Mouse (Mus musculus) lung, adult 2 months (tissue): ENCODE results near the gene Shroom3.

Source experiments
- CTCF ChIP-seq: fragments of 200-500 bp; IDR thresholded peaks from 2 replicates; pipeline ENCODE4 v1.5.1; 2011; ENCODE audit warnings: mild to moderate bottlenecking, low read length, control low read depth; ENCODE audit not compliant: insufficient read depth
- POLR2A ChIP-seq: fragments of 200-500 bp; IDR thresholded peaks from 2 replicates; pipeline ENCODE4 v1.6.1; 2011; ENCODE audit warnings: low read depth, mild to moderate bottlenecking, control low read depth, low read length, borderline replicate concordance; ENCODE audit errors: extremely low read depth

- TF ChIP-seq POLR2A (no peak), CTCF (0 out of 2 replicates have a peak, but pooled peaks have one; percentile 24)
Measured at GRCm38 (mm10) chr5:92983942-92984341, 300.7 kb downstream of the Shroom3 start.
